Mouse (Mus musculus): Measurements from ENCODE around the gene Slc20a1. TPM values are rescaled to one million over a fixed set of nuclear protein-coding genes. Genes with fewer than 3 reads are reported as not detected.

The Slc20a1 gene
- polyA plus RNA-seq, 1 experiment from 2014 or later = 59.0 TPM

DNA sequence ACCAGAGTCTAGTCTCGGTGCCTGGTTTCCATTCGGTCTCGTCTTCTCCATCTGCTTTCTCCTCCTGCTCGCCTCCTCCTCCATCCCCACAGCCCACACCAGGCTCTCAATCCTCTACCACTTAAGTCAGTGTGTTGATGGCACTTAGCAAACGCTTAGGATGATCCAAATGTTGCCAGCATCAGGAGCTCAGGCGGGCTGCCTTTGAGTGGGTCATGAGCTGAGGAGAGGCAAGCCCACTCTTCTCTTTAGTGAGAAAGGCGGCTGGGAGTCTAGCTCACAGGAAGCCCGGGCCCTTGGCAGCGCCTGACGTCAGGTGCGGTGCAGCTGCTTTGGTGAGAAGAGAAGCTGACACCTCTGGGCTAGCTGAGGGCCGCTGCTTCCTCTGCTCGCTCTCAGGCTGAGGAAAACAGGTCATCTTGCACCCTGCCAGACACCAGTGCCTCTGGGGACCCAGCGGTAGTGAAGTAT, 15.0 kb upstream of the Slc20a1 start:
- Histone ChIP-seq H3K4me1 (ENCODE audit: control insufficient read depth, insufficient read depth, low read length) (no peaks in the 10 kb centered on the region), H3K36me3 (ENCODE audit: control insufficient read depth, insufficient read depth, low read length) (no peaks in the 10 kb centered on the region), H3K9me3 (ENCODE audit: control insufficient read depth, low read length) (no peaks in the 10 kb centered on the region), H3K4me2 (ENCODE audit: low read length) (no peak overlapping the region), H3K9ac (replicated peaks; ENCODE audit: low read length) (no peak overlapping the region), H3K27ac (replicated peaks; ENCODE audit: low read depth, low read length) (no peak overlapping the region), H3K27me3 (ENCODE audit: control insufficient read depth, insufficient read depth, low read length) (no peaks in the 10 kb centered on the region), H3K4me3 (replicated peaks; ENCODE audit: low read depth, low read length) (no peak overlapping the region)
- ATAC-seq (ENCODE audit: low FRiP score, low TSS enrichment) = no peak
- DNase-seq = no peak
- WGBS = 86% methylated on average over 14 of the region's 14 CpGs

DNA sequence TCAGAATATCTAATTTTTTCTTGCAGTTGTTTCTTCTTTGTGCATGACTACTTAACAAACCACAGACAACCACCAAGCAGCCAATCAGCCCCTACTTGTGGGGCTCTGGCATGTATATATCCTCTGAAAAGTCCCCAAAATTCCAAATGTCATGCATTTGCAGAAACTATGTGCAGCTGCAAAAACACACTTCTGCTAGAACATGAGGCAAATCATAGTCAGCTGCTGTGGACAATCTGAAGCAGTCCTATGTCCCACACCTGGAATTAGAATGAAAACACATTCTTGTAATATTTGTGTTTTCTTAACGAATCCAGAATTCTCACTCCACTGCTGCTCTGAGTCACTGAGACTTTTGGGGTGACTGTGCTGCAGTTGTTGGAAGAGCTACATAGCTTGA, 13.7 kb upstream of the Slc20a1 start:
- H3K9me3 ChIP-seq (ENCODE audit: control insufficient read depth, low read length) = no peaks in the 10 kb centered on the region

DNA sequence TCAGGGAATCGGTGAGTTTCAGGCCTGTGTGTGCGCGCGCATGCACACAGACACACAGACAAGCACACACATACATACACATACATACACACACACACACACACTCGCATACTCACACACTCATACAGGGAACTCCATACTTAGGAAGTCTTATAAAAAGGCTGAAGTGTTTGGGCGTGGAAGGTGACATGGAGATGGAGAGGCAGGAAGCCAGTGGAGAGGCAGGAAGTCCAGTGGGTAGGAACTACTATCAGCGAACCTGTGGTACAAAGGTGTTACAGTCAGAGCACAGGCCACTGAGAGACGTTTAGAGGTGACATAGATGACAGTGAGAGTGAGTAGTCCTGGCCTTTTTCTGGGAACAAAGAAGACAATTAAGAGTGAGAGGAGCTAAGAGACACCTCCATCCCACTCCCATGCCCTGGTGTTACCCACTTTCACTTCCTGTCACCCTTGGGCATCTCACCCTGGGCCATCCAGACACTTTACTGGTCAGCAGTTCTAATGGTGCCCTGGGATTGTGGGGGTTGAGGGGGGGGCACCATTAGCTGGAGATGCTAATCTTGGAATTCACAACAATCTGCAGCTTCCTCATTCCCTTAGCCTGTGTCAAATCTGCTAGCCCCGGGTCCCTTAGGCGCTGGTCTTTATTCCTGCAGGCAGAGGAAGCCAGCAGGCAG, 12.8 kb upstream of the Slc20a1 start:
- Histone ChIP-seq H3K27ac (replicated peaks; ENCODE audit: low read depth, low read length) (no peak overlapping the region), H3K36me3 (ENCODE audit: control insufficient read depth, insufficient read depth, low read length) (no peaks in the 10 kb centered on the region), H3K9me3 (ENCODE audit: control insufficient read depth, low read length) (no peaks in the 10 kb centered on the region), H3K4me1 (ENCODE audit: control insufficient read depth, insufficient read depth, low read length) (no peaks in the 10 kb centered on the region), H3K27me3 (ENCODE audit: control insufficient read depth, insufficient read depth, low read length) (no peaks in the 10 kb centered on the region), H3K9ac (replicated peaks; ENCODE audit: low read length) (no peak overlapping the region), H3K4me2 (ENCODE audit: low read length) (no peak overlapping the region), H3K4me3 (replicated peaks; ENCODE audit: low read depth, low read length) (no peak overlapping the region)
- ATAC-seq (ENCODE audit: low FRiP score, low TSS enrichment) (no peak), DNase-seq (no peak)
- WGBS = 87% methylated on average over 10 of the region's 10 CpGs

More for the DNA sequence above, 13.7 kb upstream of the Slc20a1 start:
- WGBS = 85% methylated on average over 1 of the region's 1 CpGs
- H3K4me3 ChIP-seq (replicated peaks; ENCODE audit: low read depth, low read length) = no peak overlapping the region
- H3K36me3 ChIP-seq (ENCODE audit: control insufficient read depth, insufficient read depth, low read length) = no peaks in the 10 kb centered on the region
- no peaks in the 10 kb centered on the region for H3K27me3 ChIP-seq (ENCODE audit: control insufficient read depth, insufficient read depth, low read length)
- DNase-seq (no peak), ATAC-seq (ENCODE audit: low FRiP score, low TSS enrichment) (no peak)
- no peak overlapping the region for H3K9ac ChIP-seq (replicated peaks; ENCODE audit: low read length)
- H3K4me1 ChIP-seq (ENCODE audit: control insufficient read depth, insufficient read depth, low read length) = no peaks in the 10 kb centered on the region
- no peak overlapping the region for H3K27ac ChIP-seq (replicated peaks; ENCODE audit: low read depth, low read length)
- no peak overlapping the region for H3K4me2 ChIP-seq (ENCODE audit: low read length)

DNA sequence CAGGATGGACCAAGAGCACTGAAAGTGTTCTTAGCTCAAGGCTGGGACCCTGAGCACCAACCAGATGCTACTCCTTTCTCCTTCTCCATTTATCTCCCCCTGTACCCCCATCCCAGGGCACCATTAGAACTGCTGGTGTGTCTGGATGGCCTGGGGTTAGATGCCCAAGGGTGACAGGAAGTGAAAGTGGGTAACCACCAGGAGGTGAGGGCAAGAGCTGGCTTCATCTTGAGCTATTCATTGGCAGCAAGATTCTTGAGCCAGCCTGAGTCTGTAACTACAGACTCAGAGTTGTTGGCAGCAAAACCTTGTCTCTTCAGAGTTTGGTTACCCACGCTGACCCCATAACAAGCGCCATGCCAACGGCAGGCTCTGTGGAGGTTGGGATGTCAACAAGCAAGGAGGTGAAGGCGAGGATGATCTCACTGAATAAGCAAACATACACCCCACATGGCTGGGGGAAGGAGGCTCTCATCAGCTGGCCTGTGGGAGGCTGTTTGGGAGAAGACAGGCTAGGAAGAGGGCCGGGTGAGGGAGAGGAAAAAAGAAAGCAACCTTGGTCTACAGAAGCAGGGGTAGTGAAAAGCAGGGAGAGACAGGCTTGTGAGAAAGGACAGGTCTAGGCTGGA, 12.2 kb upstream of the Slc20a1 start:
- Histone ChIP-seq H3K27me3 (ENCODE audit: control insufficient read depth, insufficient read depth, low read length) (no peaks in the 10 kb centered on the region), H3K9me3 (ENCODE audit: control insufficient read depth, low read length) (no peaks in the 10 kb centered on the region), H3K27ac (replicated peaks; ENCODE audit: low read depth, low read length) (no peak overlapping the region), H3K4me3 (replicated peaks; ENCODE audit: low read depth, low read length) (no peak overlapping the region), H3K4me1 (ENCODE audit: control insufficient read depth, insufficient read depth, low read length) (no peaks in the 10 kb centered on the region), H3K9ac (replicated peaks; ENCODE audit: low read length) (no peak overlapping the region), H3K36me3 (ENCODE audit: control insufficient read depth, insufficient read depth, low read length) (no peaks in the 10 kb centered on the region), H3K4me2 (ENCODE audit: low read length) (no peak overlapping the region)
- no peak for ATAC-seq (ENCODE audit: low FRiP score, low TSS enrichment)
- WGBS = 80% methylated on average over 5 of the region's 5 CpGs
- DNase-seq = no peak

DNA sequence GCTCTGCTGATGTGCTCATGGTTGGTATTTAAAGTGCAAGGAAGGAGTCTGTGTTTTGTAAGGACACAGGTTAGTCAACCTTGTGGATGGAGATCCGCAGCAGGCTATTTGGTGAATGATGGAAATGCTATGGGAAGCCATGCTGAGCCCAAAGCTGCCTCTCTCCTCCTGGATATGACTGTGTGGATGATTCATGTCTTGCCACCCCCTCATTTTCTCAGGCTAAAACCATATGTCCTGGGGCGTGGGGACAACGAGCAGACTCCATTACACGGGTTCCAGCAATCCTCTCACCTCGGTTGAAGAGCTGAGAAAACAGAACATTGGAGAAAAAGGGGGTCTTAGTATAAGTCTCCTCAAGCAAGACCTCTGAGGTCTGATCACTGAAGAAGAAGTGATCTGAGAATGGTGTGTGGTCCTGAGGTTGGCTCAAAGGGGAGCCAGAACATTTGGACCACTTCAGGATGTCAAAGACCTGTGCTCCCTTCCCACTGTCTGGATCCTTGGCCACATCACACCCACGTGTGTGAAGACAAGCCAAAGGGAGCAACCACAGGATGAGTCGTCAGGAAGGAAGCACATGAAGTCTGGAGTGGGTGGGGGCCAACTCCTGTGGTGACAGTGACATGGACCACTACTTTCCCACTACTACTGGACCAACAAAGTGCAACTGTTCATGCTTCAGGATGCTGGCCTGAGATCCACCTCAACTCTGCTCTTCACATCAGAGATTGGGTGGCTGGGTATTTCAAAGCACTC, 6.0 kb upstream of the Slc20a1 start:
- ATAC-seq (ENCODE audit: low FRiP score, low TSS enrichment) (no peak), DNase-seq (no peak)
- Histone ChIP-seq H3K4me1 (ENCODE audit: control insufficient read depth, insufficient read depth, low read length) (no peaks in the 10 kb centered on the region), H3K27me3 (ENCODE audit: control insufficient read depth, insufficient read depth, low read length) (no peaks in the 10 kb centered on the region), H3K9ac (replicated peaks; ENCODE audit: low read length) (no peak overlapping the region), H3K36me3 (ENCODE audit: control insufficient read depth, insufficient read depth, low read length) (no peaks in the 10 kb centered on the region), H3K9me3 (ENCODE audit: control insufficient read depth, low read length) (no peaks in the 10 kb centered on the region), H3K27ac (replicated peaks; ENCODE audit: low read depth, low read length) (no peak overlapping the region), H3K4me3 (replicated peaks; ENCODE audit: low read depth, low read length) (no peak overlapping the region), H3K4me2 (ENCODE audit: low read length) (no peak overlapping the region)
- WGBS = 86% methylated on average over 7 of the region's 7 CpGs

DNA sequence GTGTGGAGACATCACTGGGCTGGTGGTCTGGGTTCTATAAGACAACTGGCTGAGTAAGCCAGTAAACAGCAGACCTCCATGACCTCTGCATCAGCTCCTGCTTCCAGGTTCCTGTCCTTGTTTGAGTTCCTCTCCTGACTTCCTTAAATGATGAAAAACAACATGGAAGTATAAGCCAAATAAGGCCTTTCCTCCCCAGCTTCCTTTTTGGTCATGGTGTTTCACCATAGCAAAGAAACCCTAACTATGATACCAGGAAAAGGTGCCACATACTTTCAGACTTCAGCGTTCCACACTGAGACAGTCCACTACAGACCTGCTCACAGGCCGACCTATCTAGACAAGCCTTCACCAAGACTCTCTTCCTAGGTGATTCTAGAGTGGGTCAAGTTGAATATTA, 2.2 kb upstream of the Slc20a1 start:
- WGBS = 97% methylated on average over 2 of the region's 2 CpGs
- no peak overlapping the region for H3K4me3 ChIP-seq (replicated peaks; ENCODE audit: low read depth, low read length)
- no peak overlapping the region for H3K9ac ChIP-seq (replicated peaks; ENCODE audit: low read length)
- peaks cover 17% of the 10 kb centered on the region for H3K4me1 ChIP-seq (ENCODE audit: control insufficient read depth, insufficient read depth, low read length)
- no peak for DNase-seq
- no peak overlapping the region for H3K4me2 ChIP-seq (ENCODE audit: low read length)
- ATAC-seq (ENCODE audit: low FRiP score, low TSS enrichment) = no peak
- no peaks in the 10 kb centered on the region for H3K27me3 ChIP-seq (ENCODE audit: control insufficient read depth, insufficient read depth, low read length)
- no peak overlapping the region for H3K27ac ChIP-seq (replicated peaks; ENCODE audit: low read depth, low read length)
- H3K9me3 ChIP-seq (ENCODE audit: control insufficient read depth, low read length) = no peaks in the 10 kb centered on the region
- H3K36me3 ChIP-seq (ENCODE audit: control insufficient read depth, insufficient read depth, low read length) = peaks cover 5% of the 10 kb centered on the region

DNA sequence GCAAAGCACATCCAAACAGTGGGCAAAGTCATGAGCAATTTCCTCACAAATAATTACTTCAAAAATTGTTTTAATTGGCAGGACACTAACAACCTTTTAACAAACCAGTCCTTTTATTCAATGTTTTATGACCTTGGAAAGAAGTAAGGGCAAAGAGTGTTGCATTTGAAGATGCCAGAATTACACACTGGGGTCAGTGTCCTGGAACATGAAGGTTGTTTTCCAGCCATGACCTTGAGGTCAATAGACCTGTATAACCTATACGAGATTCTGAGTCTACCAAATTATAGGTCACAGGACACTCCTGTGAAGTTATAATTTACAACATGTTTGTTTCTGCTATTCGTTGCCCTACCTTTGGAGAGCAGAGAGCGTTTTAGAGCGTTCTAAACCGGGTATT, 1.4 kb upstream of the Slc20a1 start:
- Histone ChIP-seq H3K4me2 (ENCODE audit: low read length) (peak overlapping the region; percentile 81; the same call in 1 of the 2 replicates), H3K27me3 (ENCODE audit: control insufficient read depth, insufficient read depth, low read length) (no peaks in the 10 kb centered on the region), H3K9me3 (ENCODE audit: control insufficient read depth, low read length) (no peaks in the 10 kb centered on the region), H3K36me3 (ENCODE audit: control insufficient read depth, insufficient read depth, low read length) (peaks cover 11% of the 10 kb centered on the region), H3K4me1 (ENCODE audit: control insufficient read depth, insufficient read depth, low read length) (peaks cover 25% of the 10 kb centered on the region), H3K9ac (replicated peaks; ENCODE audit: low read length) (no peak overlapping the region), H3K4me3 (replicated peaks; ENCODE audit: low read depth, low read length) (peak overlapping the region; percentile 89; the same call in 1 of the 2 replicates), H3K27ac (replicated peaks; ENCODE audit: low read depth, low read length) (no peak overlapping the region)
- WGBS = 76% methylated on average over 5 of the region's 5 CpGs
- DNase-seq (no peak), ATAC-seq (ENCODE audit: low FRiP score, low TSS enrichment) (no peak)

DNA sequence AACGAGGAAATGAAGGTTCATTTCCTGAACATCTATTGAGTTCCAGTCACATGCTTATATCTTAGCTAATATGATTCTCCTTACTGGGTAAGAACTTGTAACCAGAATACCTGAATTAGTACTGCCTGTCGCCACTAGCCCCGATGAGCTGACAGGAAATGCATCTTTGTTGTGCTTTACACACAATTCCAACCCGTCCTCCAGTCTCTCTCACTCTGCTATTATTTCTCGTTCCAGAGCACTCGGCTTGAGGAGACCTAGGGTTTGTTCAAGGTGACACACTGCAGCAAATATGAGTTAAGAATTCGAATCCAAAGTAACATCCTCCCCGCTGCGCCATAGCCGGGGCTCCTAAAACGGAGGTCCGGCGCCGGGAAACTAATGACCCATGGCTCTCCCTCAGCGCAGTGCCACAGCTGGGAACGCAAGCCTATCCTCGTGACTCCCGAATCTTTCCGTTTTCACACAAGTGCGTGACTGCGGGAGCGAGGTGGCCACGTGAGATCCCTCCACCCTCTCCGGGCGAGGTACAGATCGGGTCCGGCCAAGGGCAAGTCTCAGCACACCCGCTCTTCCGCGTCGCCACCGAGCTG, 625 bp upstream of the Slc20a1 start:
- peak overlapping the region; percentile 93 for H3K27ac ChIP-seq (replicated peaks; ENCODE audit: low read depth, low read length)
- no peak for DNase-seq
- WGBS = 2% methylated on average over 32 of the region's 32 CpGs

More for the DNA sequence above, 625 bp upstream of the Slc20a1 start:
- peaks cover 25% of the 10 kb centered on the region for H3K4me1 ChIP-seq (ENCODE audit: control insufficient read depth, insufficient read depth, low read length)
- H3K36me3 ChIP-seq (ENCODE audit: control insufficient read depth, insufficient read depth, low read length) = peaks cover 19% of the 10 kb centered on the region
- H3K4me3 ChIP-seq (replicated peaks; ENCODE audit: low read depth, low read length) = peak overlapping the region; percentile 89
- H3K9me3 ChIP-seq (ENCODE audit: control insufficient read depth, low read length) = no peaks in the 10 kb centered on the region
- H3K27me3 ChIP-seq (ENCODE audit: control insufficient read depth, insufficient read depth, low read length) = no peaks in the 10 kb centered on the region
- H3K4me2 ChIP-seq (ENCODE audit: low read length) = peak overlapping the region; percentile 81
- H3K9ac ChIP-seq (replicated peaks; ENCODE audit: low read length) = peak overlapping the region; percentile 67
- no peak; the same call in 1 of the 2 replicates for ATAC-seq (ENCODE audit: low FRiP score, low TSS enrichment)

Measured in midbrain, embryonic 14.5 days (tissue).